Mouse (Mus musculus) granulocyte monocyte progenitor cell, adult 5-6 weeks (primary cell): ENCODE results near the gene Gm20696. TPM values are rescaled to one million over a fixed set of nuclear protein-coding genes. Genes with fewer than 3 reads are reported as not detected.

Experiments
- ATAC-seq: replicated peaks from 2 replicates; pipeline ENCODE4 v1.8.0; 2016; ENCODE audit warnings: mild to moderate bottlenecking, moderate TSS enrichment, inconsistent platforms; ENCODE audit not compliant: poor library complexity, severe bottlenecking
- total RNA-seq, 2 experiments: library from RNA; stranded (forward) in 1 of 2; stranded (reverse) in 1 of 2; fragments of 200-712, 200-1000 nt in 1 of 2; fragments of >200 nt in 1 of 2; fragmentation: Nextera tagmentation in 1 of 2; gene quantifications; 2 replicates each; pipeline ENCODE4 v1.2.3; 2014 to 2017

The Gm20696 gene
- total RNA-seq, 2 experiments from 2014 or later = 5.2 to 28.1 TPM

GRCm38 (mm10) chr6:99667290-99667689 is 693 bp upstream of the Gm20696 start:
- peak; percentile 68 for ATAC-seq

DNA sequence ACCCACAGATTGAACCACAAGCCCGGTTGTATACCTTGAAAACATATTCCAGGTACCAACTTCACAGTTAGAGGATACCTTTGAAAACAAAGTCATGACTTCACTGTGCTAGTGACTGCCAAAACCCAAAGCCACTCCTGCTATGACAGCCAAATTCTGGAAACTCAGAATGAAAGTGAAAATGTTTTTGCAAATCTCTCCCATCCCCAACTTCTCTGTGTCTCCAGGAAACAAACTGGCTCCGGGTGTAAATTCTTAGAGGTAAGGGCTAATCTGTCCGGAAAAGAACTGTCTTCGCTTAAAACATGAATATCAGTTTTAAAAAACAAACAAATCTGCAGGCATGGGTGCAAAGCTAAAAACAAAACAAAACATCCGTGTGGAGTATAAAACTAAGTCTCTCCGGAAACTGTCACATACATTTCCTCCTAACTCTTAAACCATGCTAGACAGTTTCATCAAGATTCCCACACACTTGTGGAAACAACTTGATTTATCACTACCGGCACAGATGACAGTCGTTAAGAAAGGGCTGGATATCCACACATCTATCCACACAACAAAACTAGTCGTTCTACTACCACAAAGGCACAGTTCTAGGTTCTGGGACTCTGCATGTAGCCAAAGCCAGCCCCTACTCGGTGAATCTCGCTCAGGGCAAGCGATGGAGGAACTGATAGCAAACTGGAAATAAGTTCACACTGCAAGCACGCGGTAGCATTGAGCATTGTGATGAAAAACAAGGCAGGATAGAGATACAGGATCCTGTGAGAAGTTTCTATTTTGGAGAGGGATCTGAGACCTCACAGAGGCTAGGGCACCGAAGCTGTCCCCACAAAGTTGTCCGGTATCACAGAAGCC is 910 bp downstream of the Gm20696 start:
- ATAC-seq = peak; percentile 15; the same call in 1 of the 2 replicates

DNA sequence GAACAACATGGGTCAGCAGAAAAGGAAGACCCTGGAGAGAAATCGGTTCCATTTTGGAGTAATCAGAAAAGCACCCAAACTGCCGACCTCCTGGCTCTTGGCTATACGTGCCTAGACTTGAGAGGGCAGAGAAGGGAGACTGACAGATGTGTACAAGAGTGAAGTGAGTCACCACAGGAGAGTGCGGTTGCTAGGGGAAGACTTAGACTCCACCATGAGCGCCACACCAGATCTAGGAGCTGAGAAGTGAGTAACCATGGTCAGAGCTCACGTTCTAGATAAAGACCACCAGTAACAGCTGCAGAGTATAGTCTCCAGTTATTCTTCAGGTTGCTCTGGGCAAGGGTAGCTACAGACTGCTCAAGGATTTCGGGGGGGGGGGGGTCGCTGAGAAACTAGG is 3.4 kb downstream of the Gm20696 start:
- no peak for ATAC-seq

DNA sequence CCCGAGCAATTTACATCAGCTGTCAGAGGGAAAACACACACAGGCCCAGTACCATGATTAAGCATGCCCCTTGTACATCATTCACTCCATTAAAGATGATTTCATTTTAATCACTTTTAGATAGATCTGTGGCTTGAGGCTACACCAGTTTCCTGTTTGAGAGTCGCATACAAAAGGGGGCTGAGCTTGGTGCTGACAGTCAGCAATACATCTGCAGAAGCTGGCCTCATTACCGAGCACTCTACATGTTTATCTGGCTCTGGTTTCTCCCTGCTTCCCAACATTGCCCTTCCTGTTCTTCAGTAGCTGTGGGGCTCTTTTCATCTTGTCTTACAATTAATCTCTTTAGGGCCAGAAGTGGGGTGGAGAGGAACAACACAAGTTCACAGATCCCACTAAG is 6.2 kb downstream of the Gm20696 start:
- no peak for ATAC-seq

- ATAC-seq = peak; percentile 22; the same call in 1 of the 2 replicates
Measured at GRCm38 (mm10) chr6:99658586-99658985, 8.0 kb downstream of the Gm20696 start.

GRCm38 (mm10) chr6:99656088-99656487 is 10.5 kb downstream of the Gm20696 start:
- no peak for ATAC-seq

DNA sequence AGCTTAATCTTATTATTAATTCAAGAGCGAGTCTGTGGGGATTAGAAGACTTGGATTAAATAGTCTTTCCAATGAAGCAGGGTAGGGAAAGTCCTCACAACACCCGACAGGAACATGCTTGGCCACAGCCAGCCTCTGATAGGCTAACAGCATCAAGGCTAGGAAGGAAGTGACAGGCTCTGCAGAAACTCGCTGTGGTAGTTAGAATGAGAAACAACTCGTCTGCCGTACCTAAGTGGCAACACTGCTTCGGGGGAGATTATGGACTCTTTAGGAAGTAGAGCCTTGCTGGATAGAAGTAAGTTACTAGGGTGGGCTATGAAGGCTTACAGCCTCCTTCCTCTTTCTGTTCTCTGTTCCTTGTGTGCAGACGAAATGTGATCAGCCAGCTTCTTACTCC is 11.1 kb downstream of the Gm20696 start:
- peak; percentile 86 for ATAC-seq

GRCm38 (mm10) chr6:99654343-99654742 is 12.3 kb downstream of the Gm20696 start:
- ATAC-seq = no peak

GRCm38 (mm10) chr6:99652341-99652740 is 14.3 kb downstream of the Gm20696 start:
- no peak for ATAC-seq

- ATAC-seq = peak; percentile 86
Measured at GRCm38 (mm10) chr6:99649307-99649706, 17.3 kb downstream of the Gm20696 start.

DNA sequence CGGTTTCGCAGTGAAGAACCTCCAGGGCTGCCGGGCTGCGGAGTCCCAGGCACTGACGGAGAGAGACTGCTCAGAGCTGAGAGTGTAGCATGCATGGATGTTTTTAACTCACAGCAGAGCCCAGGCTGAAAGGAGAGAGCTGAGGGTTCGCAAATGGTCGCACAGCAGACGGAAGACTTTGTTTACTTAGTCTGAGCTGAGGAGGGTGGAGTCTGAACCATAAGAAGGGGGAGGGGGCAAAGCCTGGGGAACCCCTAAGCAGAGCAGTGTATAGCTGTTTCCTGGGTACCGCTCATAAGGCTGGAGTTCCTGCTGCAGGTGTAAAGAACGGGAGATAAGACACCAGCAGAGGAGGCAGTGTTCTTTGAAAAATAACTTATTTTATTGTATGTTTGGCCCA is 20.3 kb downstream of the Gm20696 start:
- no peak for ATAC-seq

GRCm38 (mm10) chr6:99644876-99645275 is 21.7 kb downstream of the Gm20696 start:
- ATAC-seq = no peak

- 0 out of 2 replicates have a peak, but pooled peaks have one; percentile 19 for ATAC-seq
Measured at GRCm38 (mm10) chr6:99644386-99644785, 22.2 kb downstream of the Gm20696 start.

DNA sequence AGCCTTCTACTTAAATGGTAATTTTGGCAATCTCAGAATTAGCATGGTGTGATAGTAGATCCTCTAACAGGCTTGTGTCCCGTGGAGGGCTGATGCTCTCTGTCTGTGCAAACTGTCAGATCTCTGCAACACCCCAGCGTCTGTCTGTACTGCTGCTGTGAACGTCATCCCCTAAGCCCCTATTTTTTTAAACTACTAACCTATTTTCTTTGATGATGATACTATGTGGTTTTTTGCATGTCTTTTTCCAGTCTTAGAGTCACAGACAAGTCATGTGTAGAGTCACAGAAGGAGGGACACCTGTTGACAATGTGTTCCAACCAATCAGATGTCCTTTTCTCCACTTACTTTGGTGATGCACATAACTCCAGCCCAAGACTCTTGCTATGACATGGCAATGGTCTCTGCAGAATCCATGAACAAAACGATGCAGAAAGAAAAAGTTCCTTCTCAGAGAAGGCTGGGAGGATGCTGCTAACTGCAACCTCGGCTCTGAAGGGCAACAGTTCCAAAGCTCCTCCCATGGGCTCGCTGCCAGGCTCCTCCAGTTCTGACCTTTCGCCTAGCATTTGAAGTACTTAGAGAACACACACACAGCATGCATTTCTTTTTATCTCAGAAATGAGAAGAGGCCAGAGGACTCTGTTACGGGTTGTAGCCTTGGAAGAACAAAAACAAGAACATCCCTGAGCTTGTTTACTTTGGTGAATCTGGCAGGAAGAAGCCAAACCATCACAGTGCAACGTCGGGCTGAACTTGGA is 23.0 kb downstream of the Gm20696 start:
- ATAC-seq = no peak

GRCm38 (mm10) chr6:99637456-99637855 is 29.1 kb downstream of the Gm20696 start:
- peak; percentile 91 for ATAC-seq

GRCm38 (mm10) chr6:99636801-99637200 is 29.8 kb downstream of the Gm20696 start:
- peak; percentile 91 for ATAC-seq

GRCm38 (mm10) chr6:99636121-99636520 is 30.5 kb downstream of the Gm20696 start:
- ATAC-seq = no peak

GRCm38 (mm10) chr6:99632121-99632980 is 34.2 kb downstream of the Gm20696 start:
- ATAC-seq = no peak

GRCm38 (mm10) chr6:99631637-99632036 is 35.0 kb downstream of the Gm20696 start:
- ATAC-seq = no peak

DNA sequence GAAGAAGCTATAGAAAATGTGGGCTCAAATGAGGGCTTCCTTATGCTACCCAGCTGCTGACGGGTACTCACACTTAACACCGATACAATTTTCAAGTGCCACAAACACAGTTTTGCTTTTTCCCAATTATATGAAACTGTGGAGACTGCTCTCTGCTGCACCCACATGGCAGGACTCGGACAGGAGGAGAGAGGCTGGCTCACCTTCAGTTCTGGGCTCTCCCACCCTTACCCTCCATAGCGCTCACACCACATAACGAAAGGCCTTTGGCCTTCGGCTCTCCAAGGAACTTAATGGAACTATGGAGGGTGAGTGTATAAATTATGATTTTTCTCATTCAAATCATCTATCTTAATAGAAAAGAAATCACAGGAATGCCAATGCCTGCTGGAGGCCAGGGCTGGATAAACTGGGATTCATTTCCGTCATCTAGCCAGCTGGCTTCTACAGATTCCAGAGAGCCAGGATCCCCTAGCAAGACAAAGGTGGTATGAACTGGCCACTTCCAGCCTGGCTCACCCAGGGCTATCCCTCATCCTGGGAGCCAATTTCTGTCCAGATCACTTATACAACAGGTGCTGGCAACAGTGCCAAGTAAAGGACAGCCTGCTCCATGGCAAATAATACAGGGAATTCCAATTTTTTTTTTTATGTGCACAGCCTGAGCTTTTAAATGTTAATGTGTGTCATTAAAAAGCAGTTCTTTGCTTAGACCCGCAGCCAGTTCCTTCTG is 36.7 kb downstream of the Gm20696 start:
- ATAC-seq = no peak
